Mouse (Mus musculus) olfactory bulb, adult 2 months (tissue): ENCODE results near the gene Magoh. TPM values are rescaled to one million over a fixed set of nuclear protein-coding genes. Genes with fewer than 3 reads are reported as not detected.
A peak's percentile ranks its signal among the peaks of the same experiment; 100 is the strongest.

Experiments used
- H3K27ac ChIP-seq: fragments of 200-500 bp; 2 replicates; pipeline ENCODE4 v1.5.1; 2012; ENCODE audit warnings: low read depth, low read length; ENCODE audit not compliant: insufficient read depth
- H3K4me1 ChIP-seq: fragments of 200-500 bp; 2 replicates; pipeline ENCODE4 v1.6.1; 2012; ENCODE audit warnings: low read length; ENCODE audit not compliant: control insufficient read depth, insufficient read depth
- H3K4me3 ChIP-seq: fragments of 200-500 bp; 2 replicates; pipeline ENCODE4 v1.5.1; 2012; ENCODE audit warnings: mild to moderate bottlenecking, low read depth, low read length, moderate library complexity; ENCODE audit not compliant: insufficient read depth
- CTCF ChIP-seq: fragments of 200-500 bp; IDR thresholded peaks from 2 replicates; pipeline ENCODE4 v1.5.1; 2012; ENCODE audit warnings: low read depth, mild to moderate bottlenecking, low read length, moderate library complexity; ENCODE audit not compliant: insufficient read depth
- POLR2A ChIP-seq: fragments of 200-500 bp; IDR thresholded peaks from 2 replicates; pipeline ENCODE4 v1.6.1; 2012; ENCODE audit warnings: mild to moderate bottlenecking, low read depth, low read length, moderate library complexity; ENCODE audit not compliant: insufficient read depth
- WGBS: fragments of 180-500 bp; shearing (Covaris S2); methylation state at CpG from one replicate; pipeline ENCODE4 v1.1.7; 2018; 5-methylcytosine and 5-hydroxymethylcytosine counted together
- polyA plus RNA-seq: library from polyadenylated mRNA; stranded (reverse); fragments of >200 nt; gene quantifications from 2 replicates; pipeline ENCODE4 v1.2.4, GENCODE M21; 2012; ENCODE audit warnings: low replicate concordance; ENCODE audit not compliant: missing spikeins, insufficient read depth, insufficient read length

The Magoh gene
- polyA plus RNA-seq, 1 experiment, result not detected

- Histone ChIP-seq H3K4me3 (no peak overlapping the region), H3K27ac (no peak overlapping the region)
- WGBS, result 80% methylated on average over 8 of the region's 8 CpGs
These were observed 35.9 kb upstream of the Magoh start for GRCm38 (mm10) chr4:107843687-107844086.

DNA sequence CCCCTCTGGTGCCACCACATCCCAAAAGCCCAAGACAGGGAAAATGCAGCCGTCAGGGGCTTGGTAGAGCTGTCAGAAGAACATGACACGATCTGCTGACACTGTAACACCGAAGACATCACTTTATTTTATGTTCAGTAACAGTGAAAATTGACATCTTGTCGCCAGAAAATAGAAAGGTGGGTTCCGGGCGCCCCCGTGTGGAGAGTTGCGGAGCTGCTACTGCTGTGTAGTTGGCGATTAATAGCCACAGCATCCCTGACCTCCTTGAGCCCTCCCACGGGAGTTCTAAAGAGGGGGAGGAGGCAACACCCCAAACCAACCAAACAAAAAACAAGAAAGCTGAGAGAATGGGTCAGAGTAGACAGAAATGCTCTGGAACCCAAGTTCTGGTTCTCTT, 34.6 kb upstream of the Magoh start:
- H3K27ac ChIP-seq, result no peak overlapping the region

More at GRCm38 (mm10) chr4:107843687-107844086, 35.9 kb upstream of the Magoh start:
- TF ChIP-seq CTCF (no peak), POLR2A (no peak)
- H3K4me1 ChIP-seq, result peaks cover 31% of the 10 kb centered on the region

GRCm38 (mm10) chr4:107846795-107847194, 32.8 kb upstream of the Magoh start:
- no peak overlapping the region for H3K27ac ChIP-seq
- no peak for TF ChIP-seq CTCF
- no peak for TF ChIP-seq POLR2A
- H3K4me3 ChIP-seq, result no peak overlapping the region
- 49% methylated on average over 7 of the region's 7 CpGs for WGBS
- H3K4me1 ChIP-seq, result peaks cover 26% of the 10 kb centered on the region

More for the DNA sequence above, 34.6 kb upstream of the Magoh start:
- 3% methylated on average over 10 of the region's 10 CpGs for WGBS
- peaks cover 28% of the 10 kb centered on the region for H3K4me1 ChIP-seq
- peak; percentile 79 for TF ChIP-seq CTCF
- no peak for TF ChIP-seq POLR2A
- no peak overlapping the region for H3K4me3 ChIP-seq

DNA sequence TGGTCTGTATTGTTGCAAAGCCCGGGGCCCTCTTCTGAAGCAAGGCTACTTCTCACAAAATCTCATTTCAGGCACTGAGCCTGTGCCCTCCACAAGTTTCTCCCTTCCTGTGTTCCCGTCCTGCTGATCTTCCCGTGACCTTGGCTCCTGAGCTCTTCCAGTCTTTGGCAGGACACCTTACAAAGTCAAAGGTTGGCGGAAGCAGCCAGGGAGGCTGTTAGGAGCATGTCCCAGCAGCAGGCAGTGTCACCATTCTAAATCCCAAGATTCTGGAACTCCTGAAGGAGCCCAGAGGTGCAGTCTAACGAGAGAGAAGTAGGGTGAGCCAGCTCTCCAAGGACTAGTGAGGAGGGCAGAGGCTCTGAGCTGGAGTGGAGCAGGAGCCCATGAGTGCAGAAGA, 31.0 kb upstream of the Magoh start:
- no peak overlapping the region for H3K4me3 ChIP-seq
- no peak overlapping the region for H3K27ac ChIP-seq
- H3K4me1 ChIP-seq, result peaks cover 16% of the 10 kb centered on the region
- no peak for TF ChIP-seq CTCF
- no peak for TF ChIP-seq POLR2A
- WGBS, result 66% methylated on average over 5 of the region's 5 CpGs

- H3K27ac ChIP-seq, result no peak overlapping the region
- peaks cover 16% of the 10 kb centered on the region for H3K4me1 ChIP-seq
- TF ChIP-seq POLR2A (no peak), CTCF (no peak)
- no peak overlapping the region for H3K4me3 ChIP-seq
- 72% methylated on average over 9 of the region's 9 CpGs for WGBS
These were observed 29.9 kb upstream of the Magoh start for GRCm38 (mm10) chr4:107849621-107850020.

GRCm38 (mm10) chr4:107850091-107850490, 29.5 kb upstream of the Magoh start:
- WGBS, result 87% methylated on average over 8 of the region's 8 CpGs
- no peak overlapping the region for H3K4me3 ChIP-seq
- peaks cover 15% of the 10 kb centered on the region for H3K4me1 ChIP-seq
- no peak overlapping the region for H3K27ac ChIP-seq
- TF ChIP-seq CTCF (no peak), POLR2A (no peak)

DNA sequence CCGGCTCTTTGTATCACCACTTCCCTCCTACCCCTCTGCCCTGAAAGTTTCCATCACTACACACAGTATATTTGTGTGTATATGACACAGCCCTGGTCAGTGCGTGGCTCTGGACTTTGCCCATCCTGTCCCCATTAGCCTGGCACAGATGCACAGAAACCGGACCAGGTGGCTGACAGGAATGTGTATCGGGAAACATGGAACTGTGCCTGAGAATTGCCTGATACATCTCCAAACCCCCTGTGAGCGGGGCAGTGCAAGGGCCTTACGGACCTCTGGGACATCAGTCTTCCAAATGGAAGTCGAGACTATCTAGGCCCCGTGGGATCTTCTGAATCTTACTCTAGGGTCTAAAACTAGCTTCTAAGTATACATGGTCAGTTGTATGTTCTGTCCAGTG, 26.2 kb upstream of the Magoh start:
- H3K4me3 ChIP-seq, result no peak overlapping the region
- H3K4me1 ChIP-seq, result peaks cover 8% of the 10 kb centered on the region; the same call in 1 of the 2 replicates
- TF ChIP-seq CTCF (no peak), POLR2A (no peak)
- H3K27ac ChIP-seq, result no peak overlapping the region
- 95% methylated on average over 8 of the region's 8 CpGs for WGBS

GRCm38 (mm10) chr4:107853836-107854235, 25.7 kb upstream of the Magoh start:
- Histone ChIP-seq H3K4me1 (0 out of 2 replicates have a peak, but pooled peaks cover 4% of the 10 kb centered on the region), H3K27ac (no peak overlapping the region), H3K4me3 (no peak overlapping the region)
- TF ChIP-seq CTCF (no peak), POLR2A (no peak)
- WGBS, result 90% methylated on average over 7 of the region's 7 CpGs

DNA sequence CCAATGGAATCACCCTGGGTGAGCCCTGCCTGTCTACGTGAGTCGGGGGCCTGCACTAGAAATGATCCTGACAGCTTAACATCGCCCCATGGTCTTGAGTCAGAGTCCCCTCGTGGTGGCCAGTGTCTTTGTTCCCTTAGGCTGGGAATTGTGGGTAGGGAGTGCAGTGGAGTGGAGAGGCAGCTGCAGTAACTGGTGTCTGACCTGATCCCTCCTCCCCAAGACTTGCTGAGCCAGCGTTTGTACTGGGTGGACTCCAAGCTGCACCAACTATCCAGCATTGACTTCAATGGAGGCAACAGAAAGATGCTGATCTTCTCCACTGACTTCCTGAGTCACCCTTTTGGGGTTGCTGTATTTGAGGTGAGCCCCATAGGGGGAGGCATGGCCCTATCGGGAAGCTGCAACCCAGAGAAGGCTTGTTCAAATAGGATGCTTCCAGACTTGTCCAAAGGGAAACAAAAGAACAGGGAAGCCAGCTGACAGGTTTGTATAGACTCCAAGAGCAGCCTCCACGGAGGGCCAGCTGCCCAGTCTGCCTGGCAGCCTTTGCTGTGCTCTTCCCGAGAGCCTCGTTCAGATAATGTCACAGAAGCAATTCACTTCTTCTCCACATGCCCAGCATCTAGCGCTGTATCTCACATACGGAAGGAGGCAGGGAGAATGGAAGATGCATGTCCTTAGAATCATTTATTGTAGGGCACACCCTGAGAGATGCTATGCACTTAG, 22.4 kb upstream of the Magoh start:
- H3K27ac ChIP-seq, result no peak overlapping the region; the same call in 1 of the 2 replicates
- WGBS, result 45% methylated on average over 11 of the region's 11 CpGs
- no peak for TF ChIP-seq CTCF
- no peak for TF ChIP-seq POLR2A
- 0 out of 2 replicates have a peak, but pooled peaks cover 4% of the 10 kb centered on the region for H3K4me1 ChIP-seq
- H3K4me3 ChIP-seq, result no peak overlapping the region
